Mouse (Mus musculus) olfactory bulb, adult 2 months (tissue): Measurements from ENCODE around the gene Patl1.

ENCODE experiments used
- CTCF ChIP-seq: fragments of 200-500 bp; IDR thresholded peaks from 2 replicates; pipeline ENCODE4 v1.5.1; 2012; ENCODE audit warnings: low read depth, mild to moderate bottlenecking, low read length, moderate library complexity; ENCODE audit not compliant: insufficient read depth
- POLR2A ChIP-seq: fragments of 200-500 bp; IDR thresholded peaks from 2 replicates; pipeline ENCODE4 v1.6.1; 2012; ENCODE audit warnings: mild to moderate bottlenecking, low read depth, low read length, moderate library complexity; ENCODE audit not compliant: insufficient read depth

DNA sequence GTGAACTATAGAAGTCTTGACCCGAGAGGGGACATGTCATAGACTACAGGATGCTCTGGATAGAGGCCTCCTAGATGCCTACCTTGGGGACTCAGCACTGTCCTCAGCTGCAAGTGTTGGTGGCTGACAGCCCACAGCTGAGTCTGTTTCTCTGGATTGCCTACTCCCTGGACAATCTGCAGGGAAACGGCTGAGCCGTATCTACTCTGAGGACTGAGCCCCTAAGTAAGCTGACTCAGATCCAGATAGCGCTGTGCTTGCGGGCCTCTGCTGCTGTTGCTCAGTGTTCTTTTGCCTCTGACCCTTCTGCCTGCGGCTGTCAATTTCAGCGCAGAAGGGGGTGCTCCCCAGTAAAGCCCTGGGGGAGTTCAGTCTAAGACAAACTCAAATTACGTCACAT lies 45.6 kb downstream of the Patl1 start:
- TF ChIP-seq CTCF: no peak
- no peak for TF ChIP-seq POLR2A
